Mouse (Mus musculus): ENCODE measurements around the gene Entpd3.

DNA sequence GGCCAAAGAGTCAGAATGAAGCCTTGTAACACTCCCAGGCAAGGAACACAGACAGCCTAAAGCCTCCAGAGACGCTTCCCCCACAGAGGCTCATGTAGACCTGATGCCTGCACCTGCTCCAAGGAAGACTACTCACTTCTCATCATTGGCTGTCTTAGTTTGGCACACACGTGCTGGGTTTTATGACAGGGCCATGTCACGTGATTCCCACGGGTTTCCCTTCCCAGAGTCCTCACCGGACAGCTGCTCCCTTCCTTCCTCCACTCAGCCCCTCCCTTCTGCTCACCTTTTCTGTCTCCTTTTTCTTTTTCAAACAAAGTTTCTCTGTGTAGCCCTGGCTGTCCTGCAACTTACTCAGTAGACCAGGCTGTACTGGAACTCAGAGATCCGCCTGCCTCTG is 7.6 kb upstream of the Entpd3 start:
- TF ChIP-seq POLR2A (IDR thresholded peaks at IDR 0.05; ENCODE audit: low read depth, low read length) (no peak), CTCF (IDR thresholded peaks at IDR 0.05; ENCODE audit: extremely low read depth, insufficient read depth, insufficient read length, insufficient replicate concordance) (no peak)

Data from spleen, adult 2 months (tissue).